Mouse (Mus musculus) MEL-GATA-1-ER (cell line): ENCODE results near the gene Efnb3.

Source experiments
- DNase-seq: peaks from one replicate; pipeline ENCODE4 v3.0.0-alpha.2; 2012; ENCODE audit warnings: low read depth; ENCODE audit errors: extremely low read depth

Gene Efnb3

DNA sequence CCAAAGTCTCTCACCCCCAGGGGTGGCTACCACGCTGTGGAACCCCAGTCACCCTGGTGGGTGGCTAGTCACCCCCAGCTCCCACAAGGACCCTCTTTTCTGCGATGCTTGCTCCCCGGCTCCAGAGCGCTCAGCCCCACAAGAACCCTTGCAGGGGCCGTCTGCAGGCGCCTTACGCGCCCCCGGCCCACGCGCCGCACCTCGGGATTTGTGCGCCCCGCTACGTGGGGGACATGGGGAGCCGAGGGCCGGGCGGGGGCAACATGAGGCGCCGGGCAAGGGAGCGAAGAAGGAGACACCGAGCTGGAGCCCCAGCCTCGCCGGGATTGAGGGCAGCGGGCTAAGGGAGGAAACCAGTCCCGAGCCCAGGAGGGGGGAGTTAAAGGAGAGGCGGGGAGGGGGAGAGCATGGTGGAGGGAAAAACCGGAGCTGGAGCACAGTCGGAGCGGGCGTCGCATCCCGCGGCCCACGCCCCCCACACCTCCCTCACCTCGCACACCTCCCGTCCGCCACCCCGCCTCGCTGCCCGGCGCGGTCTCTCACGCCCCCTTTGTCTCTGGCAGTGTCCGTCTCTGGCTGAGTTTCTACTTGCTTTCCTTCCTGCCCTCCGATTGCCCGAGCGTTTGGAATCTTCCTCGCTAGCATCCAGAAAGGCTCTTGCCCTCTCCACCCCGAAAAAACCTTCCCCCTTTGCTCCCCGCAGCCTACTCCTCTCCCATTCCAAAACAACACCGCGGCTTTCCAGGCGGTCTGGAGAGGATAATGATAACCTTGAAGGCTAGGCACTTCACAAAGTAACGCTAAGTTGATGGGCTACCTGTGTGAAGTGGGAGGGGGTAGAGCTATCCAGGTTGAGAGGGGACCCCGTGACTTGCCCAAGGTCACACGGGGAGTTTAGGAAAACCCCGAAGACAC is at the start of gene Efnb3:
Gene Efnb3, minus strand, starts transcription at position 355 of the 915 bp plus-strand sequence.
- DNase-seq, result no peak

DNA sequence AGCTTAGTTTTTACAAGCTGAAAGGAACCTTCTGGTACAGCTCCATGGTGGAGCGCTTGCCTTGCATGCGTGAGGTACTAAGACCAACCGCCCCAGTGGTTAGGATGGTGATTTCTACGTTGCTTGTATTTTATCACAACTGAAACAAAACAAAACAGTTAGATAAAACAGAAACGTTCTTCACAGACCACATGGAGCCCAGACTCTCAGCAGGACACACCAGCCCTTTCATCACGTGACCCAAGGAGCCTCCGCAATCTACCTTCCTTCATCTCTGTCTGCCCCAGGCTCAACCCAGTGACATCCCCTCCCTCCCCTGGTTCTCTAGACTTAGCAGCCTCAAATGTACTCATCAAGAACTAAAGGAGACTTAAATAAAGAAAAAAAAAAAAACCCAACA is 49.4 kb upstream of the Efnb3 start:
- DNase-seq, result no peak

DNA sequence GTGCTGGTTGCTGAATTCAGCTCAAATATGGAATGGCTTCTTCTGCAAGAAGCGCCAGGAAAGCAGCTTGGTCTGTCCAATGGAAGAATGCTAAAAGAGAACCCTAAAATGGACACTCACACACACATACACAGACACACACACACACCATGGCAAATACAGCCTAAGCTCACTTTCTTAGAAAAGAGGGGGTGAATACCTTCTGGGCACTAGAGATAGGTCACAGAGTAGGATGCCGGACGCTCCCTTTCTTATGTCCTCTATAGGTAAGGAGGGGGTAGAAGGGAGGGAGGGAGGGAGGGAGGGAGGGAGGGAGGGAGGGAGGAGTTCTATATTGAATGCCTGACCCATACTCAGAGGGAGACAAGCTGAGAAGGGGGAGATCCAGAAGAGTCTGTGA is 48.5 kb upstream of the Efnb3 start:
- no peak for DNase-seq

DNA sequence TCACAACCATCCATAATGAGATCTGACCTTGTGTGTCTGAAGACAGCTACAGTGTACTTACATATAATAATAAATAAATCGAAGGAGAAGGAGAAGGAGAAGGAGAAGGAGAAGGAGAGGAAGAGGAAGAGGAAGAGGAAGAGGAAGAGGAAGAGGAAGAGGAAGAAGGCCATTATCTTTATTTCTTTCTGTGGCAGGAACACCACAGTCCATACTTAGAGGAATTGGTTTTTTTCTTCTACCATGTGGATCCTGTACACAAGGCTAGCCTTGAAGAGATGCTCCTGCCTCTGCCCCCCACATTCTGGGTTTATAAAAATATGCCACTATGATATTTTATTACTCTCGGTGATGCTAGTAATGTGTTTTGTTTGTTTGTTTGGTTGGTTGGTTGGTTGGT is 46.8 kb upstream of the Efnb3 start:
- no peak for DNase-seq

DNA sequence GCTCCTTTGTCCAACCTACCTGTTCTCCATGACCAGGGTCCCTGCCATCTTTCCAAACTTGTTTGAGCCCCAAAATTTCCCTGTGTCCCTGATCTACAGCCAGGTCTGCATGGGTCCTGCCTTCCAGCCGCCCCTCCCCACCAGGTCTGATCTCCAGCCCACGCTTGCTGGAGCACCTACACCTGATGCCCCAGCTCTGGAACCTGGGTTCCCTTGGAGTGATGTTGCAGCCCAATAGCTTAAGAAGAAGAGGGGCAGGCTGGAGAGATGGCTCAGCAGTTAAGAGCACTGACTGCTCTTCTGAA is 46.4 kb upstream of the Efnb3 start:
- DNase-seq, result no peak

DNA sequence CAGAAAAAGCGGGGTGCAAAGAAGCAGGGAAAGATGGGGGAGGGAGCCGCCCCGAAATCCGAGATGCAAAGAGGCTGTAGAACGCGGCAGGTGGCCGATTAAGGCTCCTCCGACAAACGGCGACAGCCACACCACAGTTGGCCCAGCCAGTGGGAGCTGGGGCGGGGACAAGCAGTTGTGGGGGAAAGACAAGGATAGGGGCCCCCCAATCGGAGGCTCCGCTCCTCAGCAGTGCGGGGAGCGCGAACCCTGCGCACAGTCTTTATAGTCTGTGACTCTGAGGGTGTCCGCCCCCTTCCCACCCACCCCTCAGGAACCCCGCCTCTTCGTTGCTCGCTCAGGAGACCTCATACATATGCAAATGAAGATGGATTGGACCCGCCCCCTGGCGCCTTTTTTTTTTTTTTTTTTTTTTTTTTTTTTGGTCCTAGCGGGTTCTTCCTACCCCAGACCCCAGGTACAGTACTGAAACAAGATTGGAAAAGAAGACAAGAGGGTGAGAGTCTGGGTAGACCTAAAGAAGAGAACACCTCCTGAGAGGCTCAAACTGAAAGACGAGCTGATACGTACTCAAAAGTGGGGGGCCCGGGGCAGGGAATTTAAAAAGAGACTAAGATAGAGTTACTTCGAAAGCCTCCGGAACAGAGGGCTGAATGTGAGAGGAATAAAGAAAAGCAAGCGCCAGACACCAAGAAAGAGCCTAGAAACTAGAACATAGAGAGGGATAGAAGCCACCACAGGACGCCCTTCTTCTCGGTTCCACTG is 45.9 kb upstream of the Efnb3 start, which contains the start of gene Atp1b2:
Gene Atp1b2, minus strand, starts transcription at position 217 of the 765 bp plus-strand sequence.
- DNase-seq, result peak; percentile 85

DNA sequence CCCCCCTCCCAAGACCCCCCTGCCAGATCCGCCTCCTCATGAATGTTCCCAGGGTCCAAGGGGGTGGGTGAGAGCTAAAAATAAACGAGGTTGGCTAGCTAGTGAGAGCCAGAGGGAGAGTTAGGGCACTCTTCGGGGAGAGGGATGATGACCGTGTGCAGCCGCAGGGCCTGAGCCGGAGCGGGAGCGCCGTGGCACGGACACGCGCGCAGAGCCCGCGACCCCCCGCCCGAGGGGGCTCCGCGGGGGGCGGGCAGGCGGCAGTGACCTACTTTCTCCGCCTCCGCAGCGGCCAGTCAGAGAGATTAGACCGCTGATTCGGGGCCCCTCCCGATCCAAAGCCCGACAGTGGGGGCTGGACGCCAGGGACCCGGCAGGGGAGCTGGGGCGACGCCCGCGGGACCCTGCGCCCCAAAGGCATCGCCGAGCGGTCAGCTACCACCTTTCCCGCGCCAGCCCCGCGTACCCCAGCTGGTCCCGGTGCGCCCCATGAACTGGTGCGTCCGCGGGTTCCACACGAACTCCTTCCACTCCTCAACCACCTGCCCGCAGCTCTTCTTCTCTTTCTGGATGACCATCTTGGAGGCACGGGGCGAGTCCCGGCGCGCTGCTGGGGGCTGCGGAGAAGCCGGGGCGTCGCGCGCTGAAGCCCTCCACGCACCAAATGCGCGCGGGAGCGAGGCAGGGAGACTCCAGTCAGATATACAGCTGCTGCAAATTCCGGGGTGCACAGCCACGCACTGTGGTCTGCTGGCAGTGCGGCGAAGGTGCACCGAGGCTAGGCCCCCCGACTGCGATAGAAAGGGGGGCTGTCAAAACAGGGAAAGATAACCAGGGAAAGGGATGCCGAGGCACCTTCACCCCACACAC is 45.0 kb upstream of the Efnb3 start:
- DNase-seq, result no peak

DNA sequence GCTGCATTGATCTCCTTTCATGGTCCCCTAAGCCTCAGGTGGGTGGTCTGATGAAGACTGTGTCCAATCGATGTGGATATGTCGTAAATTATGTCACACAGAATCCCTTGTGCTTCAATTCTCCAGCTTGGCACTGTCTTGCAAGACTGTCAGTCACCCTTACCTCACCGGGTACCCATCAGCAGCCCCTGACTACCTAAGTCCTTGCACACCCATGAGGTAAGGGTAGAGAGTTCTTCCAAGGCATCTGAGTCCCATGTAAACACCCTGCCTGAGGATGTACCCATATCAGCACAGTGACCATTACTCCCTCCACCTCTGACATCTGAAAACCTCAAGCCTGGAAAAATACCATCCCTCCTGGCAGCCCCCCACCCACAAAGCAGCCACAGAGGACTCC is 44.3 kb upstream of the Efnb3 start:
- no peak for DNase-seq

DNA sequence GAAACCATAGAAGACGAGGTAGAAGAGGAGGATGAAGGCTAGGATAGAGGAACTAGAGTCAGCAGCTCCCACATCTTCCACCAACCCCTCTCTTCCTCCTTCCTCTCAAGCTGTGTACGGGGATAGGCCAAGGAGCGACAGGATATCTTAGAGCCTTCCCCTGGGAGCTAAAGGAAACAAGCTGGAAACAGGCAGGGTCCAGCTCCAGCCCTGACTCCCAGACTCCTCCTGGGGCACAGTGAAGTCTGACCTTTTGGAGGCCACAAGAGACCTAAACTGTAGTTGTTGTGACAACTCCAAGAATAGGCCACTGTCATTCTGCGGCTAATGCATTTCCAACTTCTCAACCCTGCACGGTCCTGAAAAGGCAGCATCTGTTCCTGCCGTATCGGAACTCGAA is 43.5 kb upstream of the Efnb3 start:
- DNase-seq, result no peak

DNA sequence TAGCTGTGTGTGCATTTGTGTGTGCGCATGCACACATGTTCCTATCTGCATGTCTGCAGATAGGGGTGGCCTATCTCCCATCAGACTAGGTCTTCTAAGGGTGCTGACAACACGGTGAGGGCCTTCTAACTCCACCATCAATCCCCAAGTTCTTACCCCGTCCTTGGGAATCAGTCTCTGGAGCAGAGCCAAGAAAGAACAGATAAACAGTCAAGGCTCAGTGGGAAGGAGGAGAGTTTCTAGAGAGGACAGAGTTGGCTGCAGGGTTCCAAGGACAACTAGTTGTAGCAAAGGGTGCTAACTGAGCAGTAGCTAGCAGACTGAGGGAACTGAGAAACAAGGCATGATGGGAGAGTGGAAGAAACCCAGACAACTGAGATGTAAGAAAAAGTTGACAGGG is 41.8 kb upstream of the Efnb3 start:
- DNase-seq, result no peak

DNA sequence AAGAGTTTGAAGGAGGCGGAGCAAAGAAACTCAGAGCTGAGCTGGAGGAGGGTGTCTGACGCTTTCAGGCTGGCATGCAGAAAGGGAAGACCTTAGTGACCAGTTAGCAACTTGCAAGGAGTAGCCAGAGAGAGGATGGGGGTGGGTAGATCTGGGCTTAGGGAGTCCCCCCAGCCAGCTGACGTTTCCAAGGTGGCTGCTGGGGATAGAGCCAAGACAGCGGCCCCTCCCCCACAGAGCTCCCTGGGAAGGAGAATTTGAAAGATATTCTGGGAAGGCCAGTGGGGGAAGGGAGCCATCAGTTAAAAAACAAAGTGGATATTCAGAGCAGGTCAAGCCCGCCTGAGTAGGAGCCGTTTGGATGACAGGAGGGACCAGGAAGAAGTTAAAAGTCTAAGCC is 40.1 kb upstream of the Efnb3 start:
- no peak for DNase-seq

DNA sequence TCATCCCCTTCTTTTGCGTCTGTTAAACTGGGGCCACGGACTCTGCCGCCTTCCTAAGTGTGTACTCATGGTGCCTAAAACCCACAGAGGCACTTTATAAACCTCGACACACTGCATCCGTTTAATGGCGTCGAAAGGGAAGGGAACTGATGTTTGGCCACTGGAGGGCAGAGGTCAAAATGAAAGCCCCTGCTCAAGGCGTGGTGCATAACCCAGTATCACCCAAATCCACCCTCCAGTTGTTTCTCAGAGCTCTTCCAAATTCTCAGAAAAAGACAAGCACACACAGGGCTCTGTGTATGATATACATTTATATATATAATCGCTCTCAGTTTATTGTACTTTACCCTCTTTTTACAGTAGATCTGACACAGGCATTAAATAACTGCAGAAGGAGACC is 39.4 kb upstream of the Efnb3 start:
- DNase-seq, result no peak

DNA sequence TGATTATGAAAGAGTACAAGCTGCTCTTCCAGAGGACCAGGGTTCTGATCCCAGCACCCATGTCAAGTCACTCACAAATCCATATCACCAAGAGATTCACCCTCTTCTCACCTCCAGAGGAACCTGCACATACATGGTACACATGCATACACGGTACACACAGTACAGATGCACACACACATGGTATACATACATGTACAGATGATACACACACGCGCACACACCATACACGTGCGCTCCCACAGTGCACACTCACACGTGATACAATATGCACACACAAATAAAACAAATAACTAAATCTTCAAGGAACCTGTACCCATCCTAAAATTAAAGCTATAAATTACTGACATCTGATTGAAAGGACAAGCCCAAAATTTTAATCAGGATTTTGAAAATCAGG is 34.8 kb upstream of the Efnb3 start:
- DNase-seq, result no peak

DNA sequence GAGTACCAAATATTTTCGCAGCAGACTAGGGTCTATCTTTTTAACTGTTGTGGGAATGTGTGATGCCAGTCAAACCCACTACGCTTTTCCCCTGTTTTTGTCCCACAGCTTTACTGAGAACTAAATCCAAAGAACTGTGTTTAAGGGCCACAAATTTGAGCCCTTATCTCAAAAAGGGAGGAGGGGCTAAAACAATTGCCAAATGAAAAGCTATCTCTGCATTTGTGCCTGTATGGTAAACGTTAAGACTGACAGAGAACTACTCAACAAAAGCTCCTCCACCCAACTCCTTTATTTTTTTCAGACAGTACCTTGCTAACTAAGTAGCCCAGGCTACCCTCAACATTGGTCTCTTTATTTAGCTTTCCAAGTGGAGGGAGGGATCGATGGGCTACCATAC is 32.8 kb upstream of the Efnb3 start:
- DNase-seq, result no peak

DNA sequence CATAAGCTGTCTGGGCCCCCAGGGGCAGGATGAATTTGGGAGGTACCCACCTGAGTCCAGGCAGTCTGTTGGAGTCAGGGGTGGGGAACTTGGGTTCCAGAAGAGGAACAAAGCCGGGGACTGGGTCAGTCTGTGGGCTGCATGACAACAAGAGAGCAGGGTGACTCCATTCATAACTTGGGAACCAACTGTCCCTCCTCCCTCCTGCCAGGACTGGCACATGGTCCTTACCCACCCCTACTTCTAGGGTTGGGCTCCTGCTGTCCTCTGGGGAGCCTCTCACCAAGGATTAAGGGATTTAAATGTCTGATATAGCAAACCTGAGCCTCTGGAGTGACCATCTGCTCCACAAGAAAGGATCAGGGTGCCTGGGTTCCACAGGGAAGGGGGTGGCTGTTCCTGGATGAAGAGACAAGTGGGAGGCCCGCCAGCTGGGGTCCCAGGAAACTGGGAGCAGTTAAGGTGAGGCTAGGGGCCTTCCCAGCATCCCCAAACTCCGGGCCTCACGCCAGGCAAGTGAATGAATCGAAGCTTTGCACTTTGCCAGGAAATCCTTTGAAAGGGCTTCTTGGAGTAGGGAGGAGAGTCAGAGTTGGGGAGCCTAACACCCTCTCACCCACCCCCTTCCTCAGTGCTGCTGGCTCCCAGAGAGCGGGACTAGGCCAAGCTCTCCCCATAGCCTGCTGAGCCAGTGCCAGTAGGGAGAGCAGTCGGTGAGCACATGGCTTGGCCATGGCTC is 32.1 kb upstream of the Efnb3 start:
- no peak for DNase-seq

DNA sequence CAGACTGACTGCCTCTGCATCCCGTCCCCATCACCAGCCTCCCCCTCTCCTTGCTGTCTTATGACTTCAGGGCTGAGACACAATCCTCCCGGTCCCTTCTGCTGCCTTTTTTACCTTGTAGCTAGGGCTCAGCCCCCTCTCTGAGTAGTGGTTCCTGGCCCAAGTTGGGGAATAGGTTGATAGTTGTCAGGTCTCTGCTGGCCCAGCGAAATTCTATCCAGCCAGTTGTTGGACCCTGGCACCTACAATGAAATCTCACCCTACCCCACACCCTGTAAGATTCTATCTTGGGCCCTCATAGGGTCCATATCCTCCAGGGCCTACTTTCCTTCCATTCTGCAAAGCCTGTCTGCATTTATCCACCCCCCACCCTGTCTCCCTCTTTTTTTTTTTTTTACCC is 31.4 kb upstream of the Efnb3 start:
- DNase-seq, result no peak

DNA sequence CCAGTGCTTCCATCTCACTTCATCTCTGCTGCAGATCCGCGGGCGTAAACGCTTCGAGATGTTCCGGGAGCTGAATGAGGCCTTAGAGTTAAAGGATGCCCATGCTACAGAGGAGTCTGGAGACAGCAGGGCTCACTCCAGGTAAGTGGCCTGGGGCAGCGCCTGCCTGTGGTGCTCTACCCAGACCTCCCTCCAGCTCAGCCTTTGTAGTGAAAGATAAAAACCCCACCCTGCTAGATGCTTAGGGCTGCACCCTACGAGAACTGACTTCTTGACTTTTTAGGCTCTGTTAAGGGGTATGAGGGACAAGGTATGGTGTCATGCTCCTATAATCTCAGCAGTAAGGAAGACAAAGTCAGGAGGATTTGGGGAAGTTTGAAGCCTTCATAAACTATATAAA is 30.6 kb upstream of the Efnb3 start:
- DNase-seq, result no peak

DNA sequence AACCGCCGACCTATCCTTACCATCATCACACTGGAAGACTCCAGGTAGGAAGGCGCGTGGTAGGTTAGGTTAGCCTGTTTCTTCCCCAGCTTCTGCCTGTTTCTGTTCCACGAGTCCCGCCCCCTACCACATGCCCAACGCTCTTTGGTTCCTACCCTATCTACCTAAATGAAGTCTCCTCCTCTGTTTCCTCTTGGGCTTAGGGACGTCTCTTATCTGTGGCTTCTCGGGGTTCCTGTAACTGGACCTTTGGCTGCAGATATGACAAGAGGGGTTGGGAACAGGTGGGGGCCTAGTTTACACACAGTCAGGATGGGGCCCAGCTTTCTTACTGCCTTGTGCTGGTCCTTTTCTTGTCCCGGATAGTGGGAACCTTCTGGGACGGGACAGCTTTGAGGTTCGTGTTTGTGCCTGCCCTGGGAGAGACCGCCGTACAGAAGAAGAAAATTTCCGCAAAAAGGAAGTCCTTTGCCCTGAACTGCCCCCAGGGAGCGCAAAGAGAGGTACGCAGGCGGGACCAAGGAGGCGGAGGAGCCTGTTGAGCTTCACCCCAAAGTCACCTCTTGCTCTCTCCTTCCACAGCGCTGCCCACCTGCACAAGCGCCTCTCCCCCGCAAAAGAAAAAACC is 29.3 kb upstream of the Efnb3 start:
- no peak for DNase-seq

DNA sequence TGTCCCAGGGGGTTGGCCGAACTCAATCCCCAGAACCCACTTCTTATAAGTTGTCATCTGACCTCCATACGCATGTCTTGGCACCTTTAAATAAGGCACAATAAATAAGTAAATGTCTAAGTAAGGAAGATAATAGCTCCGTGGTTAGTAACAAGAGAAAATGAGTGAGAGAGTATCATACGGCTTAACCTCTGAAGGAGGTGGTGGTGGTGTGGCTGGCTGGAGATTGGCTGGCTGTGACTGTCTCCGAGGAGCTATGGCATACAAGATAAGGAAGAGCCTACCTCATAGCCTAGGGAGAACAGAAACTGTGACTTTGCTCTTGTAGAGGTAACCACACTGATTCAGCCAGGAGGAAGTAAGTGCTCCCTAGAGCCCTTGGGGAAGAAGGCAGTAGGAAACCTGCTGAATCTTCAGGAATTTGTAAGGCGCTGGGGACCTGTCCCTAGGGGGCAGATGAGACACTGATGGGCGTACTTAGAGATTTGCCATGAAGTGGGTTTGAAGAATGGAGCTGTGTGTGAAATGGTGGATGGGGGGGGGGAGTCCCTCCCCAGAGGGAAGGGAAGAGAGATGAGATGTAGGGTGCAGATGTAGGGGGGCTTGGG is 25.8 kb upstream of the Efnb3 start:
- peak; percentile 98 for DNase-seq

DNA sequence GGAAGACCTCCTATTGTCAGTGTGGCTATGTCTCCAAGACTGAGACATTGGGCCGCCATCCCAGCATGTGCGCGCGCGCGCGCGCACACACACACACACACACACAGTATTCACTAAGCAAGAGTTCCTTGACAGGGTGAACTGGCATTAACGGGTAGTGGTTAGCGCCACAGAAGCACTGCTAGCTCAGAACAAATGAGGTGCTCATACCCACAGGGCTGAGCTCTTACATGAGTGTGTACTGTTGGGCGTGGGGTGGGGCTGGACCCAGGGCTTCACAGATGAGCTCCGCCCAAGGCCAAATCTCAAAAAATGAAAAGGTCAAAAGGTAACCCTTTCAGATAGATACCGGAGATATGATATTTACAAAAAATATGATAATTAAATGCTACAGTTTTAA is 24.9 kb upstream of the Efnb3 start:
- no peak for DNase-seq
